8 mouse cellular contexts compared by ENCODE assay signal in the genomic region with DNA sequence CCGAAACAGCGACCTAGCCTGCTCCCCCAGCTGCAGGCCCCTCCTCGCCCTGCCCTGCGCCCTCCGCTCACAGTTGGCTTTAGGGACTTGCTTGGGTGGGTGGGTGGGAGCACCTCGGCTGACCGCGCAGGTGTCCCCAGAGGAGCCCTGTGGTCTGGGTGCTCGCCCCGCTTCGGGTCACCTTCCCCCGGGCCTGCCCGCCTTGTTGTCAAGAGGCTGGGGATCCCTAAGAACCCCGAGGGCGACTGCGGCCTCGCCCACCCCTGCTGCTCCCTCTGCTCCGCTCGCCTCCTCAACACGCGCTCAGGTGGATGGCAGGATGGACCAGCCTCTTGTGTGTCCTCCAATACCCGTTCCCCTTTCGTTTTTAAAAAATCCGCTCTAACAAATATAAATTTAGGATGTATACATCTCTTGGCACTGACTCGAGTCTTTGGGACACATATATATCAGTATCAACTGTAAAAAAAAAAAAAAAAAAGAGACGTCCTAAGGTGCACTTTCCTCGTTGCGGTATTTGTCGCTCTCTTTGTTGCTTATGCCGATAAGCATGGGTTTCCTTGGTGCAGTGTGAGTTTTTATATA. TPM values are rescaled to one million over a fixed set of nuclear protein-coding genes. Genes with fewer than 3 reads are reported as not detected.
DNase-seq lines count a peak whose midpoint lies in the region; ATAC-seq and TF ChIP-seq lines count a peak whose summit lies in the region.
"Had no signal": no experiment of that assay in that cellular context is flagged by ENCODE, and none has a peak within 500 bp of the region (broad histone marks: within the 10 kb centered on the region; RNA-seq: fewer than 3 reads in every experiment).

No protein-coding gene starts in this region.

- H3K9me3 ChIP-seq in forebrain, embryonic 16.5 days (ENCODE audit: control insufficient read depth, low read length): no peaks in the 10 kb centered on the region
- no peaks in the 10 kb centered on the region for H3K9me3 ChIP-seq in liver, embryonic 12.5 days (replicated peaks)

- H3K36me3 ChIP-seq in forebrain, embryonic 16.5 days (ENCODE audit: control insufficient read depth, insufficient read depth): no peaks in the 10 kb centered on the region
- no peaks in the 10 kb centered on the region for H3K36me3 ChIP-seq in liver, embryonic 12.5 days

- peak; percentile 19 for DNase-seq in right cerebral cortex, postnatal 4 days
- no peak for DNase-seq in right cerebral cortex, postnatal 25 days
- no peak for DNase-seq in cerebellum, postnatal 14 days
- DNase-seq in cerebellum, adult 2 months: no peak
- DNase-seq: lung, postnatal 10 days had no signal

- 2% methylated on average over 30 of the region's 30 CpGs for WGBS in forebrain, embryonic 16.5 days
- WGBS in liver, embryonic 12.5 days (ENCODE audit: insufficient replicate concordance): 4% methylated on average over 30 of the region's 30 CpGs
- WGBS in cerebellum, adult 2 months: 5% methylated on average over 30 of the region's 30 CpGs

- TF ChIP-seq POLR2A in cerebellum, adult 2 months (IDR thresholded peaks at IDR 0.05; ENCODE audit: borderline replicate concordance, insufficient read depth, low read length): no peak

- H3K27ac ChIP-seq in forebrain, embryonic 16.5 days (ENCODE audit: low read length): 0 out of 2 replicates have a peak overlapping the region, but pooled peaks have one; percentile 10
- no peak overlapping the region for H3K27ac ChIP-seq in liver, embryonic 12.5 days
- H3K27ac ChIP-seq in cerebellum, adult 2 months (ENCODE audit: insufficient read depth, low read length): no peak overlapping the region

- H3K4me1 ChIP-seq in forebrain, embryonic 16.5 days (replicated peaks; ENCODE audit: control insufficient read depth, insufficient read depth, low read length): peaks cover 45% of the 10 kb centered on the region
- peaks cover 35% of the 10 kb centered on the region for H3K4me1 ChIP-seq in liver, embryonic 12.5 days
- H3K4me1 ChIP-seq in cerebellum, adult 2 months (ENCODE audit: control insufficient read depth, insufficient read depth, low read length): peaks cover 6% of the 10 kb centered on the region; the same call in 1 of the 2 replicates

- H3K9ac ChIP-seq in forebrain, embryonic 16.5 days (replicated peaks; ENCODE audit: low read depth, low read length): peak overlapping the region; percentile 59
- H3K9ac ChIP-seq in liver, embryonic 12.5 days: no peak overlapping the region; the same call in 1 of the 2 replicates

- TF ChIP-seq CTCF in cerebellum, adult 2 months (IDR thresholded peaks at IDR 0.05; ENCODE audit: borderline replicate concordance, insufficient read depth, low read depth, low read length): no peak

- H3K4me2 ChIP-seq in forebrain, embryonic 16.5 days (ENCODE audit: low read length): peak overlapping the region; percentile 63
- H3K4me2 ChIP-seq in liver, embryonic 12.5 days: peak overlapping the region; percentile 51

- peaks cover 40% of the 10 kb centered on the region for H3K27me3 ChIP-seq in forebrain, embryonic 16.5 days (replicated peaks; ENCODE audit: control insufficient read depth, insufficient read depth, low read length)
- peaks cover 100% of the 10 kb centered on the region for H3K27me3 ChIP-seq in liver, embryonic 12.5 days (replicated peaks)
- H3K27me3 ChIP-seq in cerebellum, adult 2 months (ENCODE audit: control insufficient read depth, insufficient read depth, low read length): peaks cover 23% of the 10 kb centered on the region; the same call in 1 of the 2 replicates

- ATAC-seq in forebrain, embryonic 16.5 days: no peak
- ATAC-seq in liver, embryonic 12.5 days: no peak
- ATAC-seq in erythroid progenitor cell, adult 5-6 weeks (replicated peaks; ENCODE audit: low FRiP score, poor library complexity, severe bottlenecking): no peak

- peak overlapping the region; percentile 53 for H3K4me3 ChIP-seq in forebrain, embryonic 16.5 days (replicated peaks; ENCODE audit: low read length)
- H3K4me3 ChIP-seq in liver, embryonic 12.5 days: peak overlapping the region; percentile 30
- H3K4me3 ChIP-seq in cerebellum, adult 2 months (replicated peaks; ENCODE audit: insufficient read depth, low read depth, low read length): no peak overlapping the region

RNA-seq across cellular contexts. Expression of a gene that starts 4.9 kb away (rescaled TPM):
- 2.3 and 2.4 TPM in 2 replicates for polyA plus RNA-seq in forebrain, embryonic 16.5 days (2015; fragmentation: Nextera tagmentation; extraction: Ambion mirVana)
- polyA plus RNA-seq in liver, embryonic 12.5 days (2016; fragmentation: Nextera tagmentation; extraction: Ambion mirVana): 0.05 TPM in 2 replicates
- total RNA-seq in erythroid progenitor cell, adult 5-6 weeks (2015; ENCODE audit: low replicate concordance): not detected in 2 replicates
- 0.51 TPM in 1 of 2 replicates, not detected in the other for total RNA-seq in erythroid progenitor cell, adult 5-6 weeks (2017; ENCODE audit: low replicate concordance)
- polyA plus RNA-seq in cerebellum, adult 2 months (2012; rRNA removed): 0.46 and 0.48 TPM in 2 replicates
